Mouse (Mus musculus) CD4-positive, CD25-positive, alpha-beta regulatory T cell, adult 2 months (primary cell): ENCODE measurements around the gene Kcnk4.

Experiments
- DNase-seq: peaks from one replicate; pipeline ENCODE4 v3.0.0-alpha.2; 2012; ENCODE audit warnings: low read depth, low spot score

Gene Kcnk4

DNA sequence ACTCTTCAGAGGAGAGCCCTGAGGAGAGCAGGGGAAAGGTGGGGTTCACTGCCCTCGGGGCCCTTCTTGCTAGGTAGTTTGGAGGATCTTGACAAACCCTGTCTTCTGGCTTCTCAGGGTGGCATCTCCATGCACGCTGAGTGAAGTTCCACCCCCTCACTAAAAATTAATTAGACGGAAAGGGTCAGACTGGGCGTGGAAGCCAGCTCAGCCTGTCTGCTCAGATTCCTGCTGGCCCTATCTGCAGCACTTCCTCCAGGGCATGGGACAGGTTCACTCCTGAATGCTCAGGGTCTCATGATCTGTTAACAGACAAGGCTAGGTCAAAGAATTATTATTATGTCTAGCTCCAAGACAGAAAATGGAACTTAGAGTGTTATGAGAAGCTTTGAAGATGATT, 41.8 kb downstream of the Kcnk4 start:
- no peak for DNase-seq

DNA sequence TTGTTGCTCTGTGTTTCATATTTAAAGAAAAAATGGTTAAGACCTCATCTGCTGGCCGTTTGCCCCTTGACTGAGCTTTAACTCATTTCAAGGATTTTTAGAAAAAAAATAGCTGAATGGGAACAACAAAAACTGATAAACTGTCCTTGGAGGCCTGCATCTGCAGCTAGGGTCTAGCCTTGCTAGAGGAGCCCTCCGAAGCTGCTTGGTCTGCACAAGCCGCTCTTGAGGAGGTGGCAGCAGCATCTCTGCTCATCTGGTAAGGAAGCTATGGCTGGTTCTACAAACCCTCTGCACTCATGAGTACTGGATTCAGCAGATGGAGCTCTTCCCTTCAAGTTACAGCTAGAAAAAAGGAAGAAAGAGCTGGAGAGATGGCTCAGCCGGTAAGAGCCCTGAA, 56.4 kb downstream of the Kcnk4 start:
- no peak for DNase-seq

DNA sequence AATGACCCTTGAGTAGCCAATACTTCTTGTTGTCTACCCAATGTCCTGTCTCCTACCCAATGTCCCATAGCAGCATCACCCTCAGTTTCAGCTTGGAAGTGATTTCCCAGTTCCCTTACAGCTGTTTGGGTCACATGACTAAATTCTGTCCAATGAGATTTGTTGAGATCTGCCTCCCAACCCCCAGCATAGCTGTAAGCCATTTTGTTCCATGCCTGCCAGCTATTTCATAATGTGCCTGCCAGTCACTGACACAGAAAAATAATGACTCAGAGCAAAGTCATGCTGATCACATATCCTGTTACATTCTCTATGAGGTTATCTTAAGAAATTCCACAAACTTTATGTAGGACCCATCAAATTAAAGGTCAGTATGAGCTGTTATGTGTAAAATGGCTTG, 57.5 kb downstream of the Kcnk4 start:
- no peak for DNase-seq

DNA sequence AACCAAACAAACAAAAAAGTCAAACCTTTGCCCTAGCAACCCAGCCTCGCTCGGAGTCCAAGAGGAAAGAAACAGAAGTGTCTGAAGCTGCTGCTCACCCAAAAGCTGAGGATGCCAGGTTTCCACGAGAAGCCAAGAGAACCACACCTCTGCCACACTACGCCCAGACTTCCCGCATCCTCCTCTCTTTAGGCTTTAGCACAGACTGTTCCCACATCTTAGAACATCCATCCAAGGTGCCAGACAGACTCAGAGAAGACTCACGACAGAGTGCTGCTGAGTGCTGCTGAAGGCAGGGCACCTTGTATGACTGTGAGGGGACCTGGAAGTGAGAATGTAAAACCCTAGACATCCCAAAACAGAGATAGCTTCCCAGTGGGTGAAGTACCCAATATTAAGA, 58.5 kb downstream of the Kcnk4 start:
- DNase-seq = no peak

DNA sequence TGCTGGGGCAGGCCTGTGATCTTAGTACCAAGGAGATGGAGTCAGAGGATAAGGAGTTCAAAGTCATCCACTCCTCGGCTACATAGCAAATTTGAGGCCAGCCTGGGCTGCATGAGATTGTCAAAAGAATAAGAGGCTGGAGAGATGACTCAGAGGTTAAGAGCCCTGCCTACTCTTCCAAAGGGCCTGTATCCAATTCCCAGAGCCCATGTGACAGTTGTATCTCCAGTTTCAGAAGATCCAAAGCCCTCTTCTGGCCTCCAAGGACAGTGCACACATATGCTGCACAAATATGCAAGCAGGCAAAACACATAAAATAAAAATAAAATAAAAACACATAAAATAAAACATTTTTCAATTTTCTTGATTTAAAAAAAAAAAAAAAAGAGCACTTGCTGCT, 60.1 kb downstream of the Kcnk4 start:
- DNase-seq = no peak
